Mouse (Mus musculus): ENCODE results near the gene Atg14. TPM values are rescaled to one million over a fixed set of nuclear protein-coding genes. Genes with fewer than 3 reads are reported as not detected.
"Not testable (repeated sequence)": the region's sequence is repeated elsewhere in the genome, so short reads cannot be mapped to it uniquely, and the experiment has no call there.

Atg14 gene
- polyA plus RNA-seq (2012; rRNA removed): 8.9 and 11.4 TPM in 2 replicates

DNA sequence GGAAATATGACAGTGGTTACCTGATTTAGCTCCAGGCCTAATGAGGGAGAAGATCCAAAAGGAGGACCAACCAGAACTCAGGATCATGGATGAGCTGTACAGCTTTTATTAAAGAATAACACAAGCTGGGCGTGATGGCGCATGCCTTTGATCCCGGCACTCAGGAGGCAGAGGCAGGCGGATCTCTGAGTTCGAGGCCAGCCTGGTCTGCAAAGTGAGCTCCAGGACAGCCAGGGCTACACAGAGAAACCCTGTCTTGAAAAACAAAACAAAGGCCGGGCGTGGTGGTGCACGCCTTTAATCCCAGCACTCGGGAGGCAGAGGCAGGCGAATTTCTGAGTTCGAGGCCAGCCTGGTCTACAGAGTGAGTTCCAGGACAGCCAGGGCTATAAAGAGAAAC lies at the start of gene Atg14:
TSS of gene Atg14 (minus strand) at position 101 of the 400 bp plus-strand sequence.
- not testable (repeated sequence) for DNase-seq; H3K4me1 ChIP-seq (ENCODE audit: control insufficient read depth, insufficient read depth, low read length); H3K4me3 ChIP-seq (replicated peaks; ENCODE audit: extremely low read depth, low read depth, low read length)
- WGBS: 89% methylated on average over 11 of the region's 11 CpGs

DNA sequence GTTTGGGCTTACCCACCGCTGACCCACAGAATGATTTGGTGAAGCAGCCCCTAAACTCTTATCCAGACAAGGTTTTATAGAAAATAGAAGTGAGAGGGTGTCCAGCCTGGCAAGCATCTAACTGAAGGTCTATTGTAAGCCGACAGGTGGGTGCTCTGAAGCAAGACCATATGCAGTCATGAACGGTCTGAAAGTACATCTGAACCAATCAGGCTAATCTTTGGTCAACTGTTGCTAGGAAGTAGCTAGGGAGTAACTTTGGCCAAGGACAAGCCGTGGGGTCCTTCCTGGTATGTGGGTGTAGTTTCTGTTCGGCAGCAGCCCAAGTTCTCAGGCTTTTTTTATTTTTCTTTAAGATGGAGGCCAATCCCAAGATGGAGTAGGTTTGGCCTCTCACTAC lies 48.4 kb upstream of the Atg14 start:
- Histone ChIP-seq H3K4me1 (ENCODE audit: control insufficient read depth, insufficient read depth, low read length) (no peaks in the 10 kb centered on the region), H3K4me3 (replicated peaks; ENCODE audit: extremely low read depth, low read depth, low read length) (no peak overlapping the region)
- no peak for TF ChIP-seq CTCF (IDR thresholded peaks at IDR 0.05; ENCODE audit: insufficient read depth, low read length)
- no peak for TF ChIP-seq POLR2A (IDR thresholded peaks at IDR 0.05; ENCODE audit: borderline replicate concordance, extremely low read depth, low read depth, low read length)
- 78% methylated on average over 5 of the region's 5 CpGs for WGBS
- no peak for DNase-seq

DNA sequence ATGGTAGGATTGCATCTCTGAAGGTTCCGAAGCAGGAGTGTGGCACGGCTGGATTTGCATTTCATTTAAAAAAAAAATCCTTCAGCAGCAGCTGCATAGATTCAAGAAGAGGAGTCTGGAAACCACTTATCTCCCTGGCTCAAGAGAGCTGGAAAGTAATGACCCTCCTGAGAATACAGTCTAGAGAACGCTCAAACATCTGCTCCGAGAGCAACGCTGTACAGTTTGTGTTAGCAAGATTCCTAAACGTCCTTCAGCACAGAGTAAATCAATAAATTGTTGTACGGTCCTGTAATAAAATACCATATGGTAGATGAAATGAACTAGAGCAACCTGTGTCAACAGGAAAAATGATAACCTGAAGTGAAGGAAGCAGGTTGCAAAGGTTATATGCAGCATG lies 42.8 kb upstream of the Atg14 start:
- Histone ChIP-seq H3K4me1 (ENCODE audit: control insufficient read depth, insufficient read depth, low read length) (no peaks in the 10 kb centered on the region), H3K4me3 (replicated peaks; ENCODE audit: extremely low read depth, low read depth, low read length) (no peak overlapping the region)
- 59% methylated on average over 7 of the region's 7 CpGs for WGBS
- no peak for DNase-seq
- TF ChIP-seq POLR2A (IDR thresholded peaks at IDR 0.05; ENCODE audit: borderline replicate concordance, extremely low read depth, low read depth, low read length) (no peak), CTCF (IDR thresholded peaks at IDR 0.05; ENCODE audit: insufficient read depth, low read length) (no peak)

DNA sequence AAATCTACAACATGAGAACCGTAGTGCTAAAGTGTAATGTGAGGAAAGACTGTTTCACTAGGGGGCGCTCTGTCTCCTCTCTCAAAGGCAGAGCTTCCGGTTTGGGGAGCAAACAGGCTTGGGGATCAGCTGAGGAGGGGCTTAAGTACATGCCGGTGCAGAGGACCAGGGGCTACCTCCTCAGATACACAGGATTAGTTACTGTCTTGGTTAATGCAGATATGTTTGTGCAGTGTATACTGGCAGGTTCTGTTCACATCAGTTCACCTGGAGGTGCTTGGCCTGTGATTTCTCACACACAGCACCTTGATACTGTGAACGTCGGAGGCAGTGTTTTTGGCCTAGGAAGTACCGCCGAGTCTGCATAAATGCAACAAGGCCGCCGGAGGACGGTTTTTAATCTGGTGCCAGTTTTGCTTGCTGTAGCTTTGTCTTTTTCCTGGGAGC lies 27.5 kb upstream of the Atg14 start:
- peak; percentile 62 for TF ChIP-seq CTCF (IDR thresholded peaks at IDR 0.05; ENCODE audit: insufficient read depth, low read length)
- TF ChIP-seq POLR2A (IDR thresholded peaks at IDR 0.05; ENCODE audit: borderline replicate concordance, extremely low read depth, low read depth, low read length): no peak
- H3K4me1 ChIP-seq (ENCODE audit: control insufficient read depth, insufficient read depth, low read length): no peaks in the 10 kb centered on the region
- H3K4me3 ChIP-seq (replicated peaks; ENCODE audit: extremely low read depth, low read depth, low read length): no peak overlapping the region
- WGBS: 25% methylated on average over 11 of the region's 11 CpGs
- peak; percentile 39 for DNase-seq

DNA sequence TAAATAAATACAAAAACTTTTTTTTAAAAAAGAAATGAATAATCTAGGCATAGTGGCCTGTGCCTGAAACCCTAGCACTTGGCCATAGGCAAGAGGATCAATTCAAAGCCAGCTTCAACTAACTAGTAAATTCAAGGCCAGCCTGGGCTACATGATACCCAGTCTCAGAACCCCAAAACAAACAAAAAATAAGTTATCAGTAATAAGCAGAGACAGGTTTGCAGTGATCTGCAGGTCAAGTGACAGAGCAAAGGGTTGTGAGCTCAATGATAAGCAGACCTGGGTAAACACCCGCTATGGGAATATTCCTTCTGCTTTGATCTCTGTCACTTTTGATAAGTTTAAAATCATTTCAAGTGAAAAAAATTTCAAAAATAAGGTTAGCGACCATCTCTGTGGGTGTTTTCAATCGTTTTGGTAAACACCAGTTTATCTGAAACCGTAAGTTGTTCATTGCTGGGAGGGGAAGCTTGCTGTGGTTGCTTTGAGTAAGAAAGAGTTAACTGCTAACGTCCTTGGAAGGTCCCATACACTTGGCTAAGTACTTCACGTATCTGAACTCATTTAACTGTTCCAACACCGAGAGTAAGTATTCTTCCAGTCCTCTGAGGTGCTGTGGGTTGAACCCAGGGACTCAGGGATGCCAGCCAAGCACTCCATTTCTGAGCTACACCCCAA lies 24.1 kb upstream of the Atg14 start:
- no peak for TF ChIP-seq CTCF (IDR thresholded peaks at IDR 0.05; ENCODE audit: insufficient read depth, low read length)
- TF ChIP-seq POLR2A (IDR thresholded peaks at IDR 0.05; ENCODE audit: borderline replicate concordance, extremely low read depth, low read depth, low read length): no peak
- H3K4me1 ChIP-seq (ENCODE audit: control insufficient read depth, insufficient read depth, low read length): no peaks in the 10 kb centered on the region
- WGBS: 38% methylated on average over 7 of the region's 7 CpGs
- H3K4me3 ChIP-seq (replicated peaks; ENCODE audit: extremely low read depth, low read depth, low read length): no peak overlapping the region
- DNase-seq: no peak

DNA sequence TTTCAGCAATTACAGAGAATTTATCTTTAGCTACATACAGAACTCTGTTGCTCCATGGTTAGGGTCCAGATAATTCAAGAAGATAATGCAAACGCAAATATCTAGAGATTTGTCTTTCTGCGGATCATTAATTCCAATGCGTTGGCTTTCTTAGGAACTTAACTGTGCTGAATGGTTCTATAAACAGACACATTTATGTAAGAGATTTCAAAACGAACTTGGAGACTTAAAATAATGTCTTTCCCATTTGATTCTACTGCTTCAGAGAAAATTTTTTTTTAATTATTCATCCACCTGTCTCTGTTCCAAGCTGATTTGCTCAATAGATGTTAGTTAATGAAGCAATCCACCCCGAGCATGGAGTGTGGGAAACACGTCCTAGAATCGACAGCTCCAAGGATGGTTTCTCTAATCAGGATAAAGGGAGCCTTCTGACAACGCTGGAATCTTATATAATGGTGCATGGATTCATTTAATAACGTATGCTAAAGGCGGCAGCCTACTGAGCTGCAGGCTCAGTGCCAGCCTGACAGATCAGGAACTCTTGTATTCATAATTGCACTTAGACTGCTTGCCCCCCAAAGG lies 20.0 kb upstream of the Atg14 start:
- no peak for DNase-seq
- 66% methylated on average over 10 of the region's 10 CpGs for WGBS
- TF ChIP-seq POLR2A (IDR thresholded peaks at IDR 0.05; ENCODE audit: borderline replicate concordance, extremely low read depth, low read depth, low read length) (no peak), CTCF (IDR thresholded peaks at IDR 0.05; ENCODE audit: insufficient read depth, low read length) (no peak)
- no peak overlapping the region for H3K4me3 ChIP-seq (replicated peaks; ENCODE audit: extremely low read depth, low read depth, low read length)
- no peaks in the 10 kb centered on the region for H3K4me1 ChIP-seq (ENCODE audit: control insufficient read depth, insufficient read depth, low read length)

DNA sequence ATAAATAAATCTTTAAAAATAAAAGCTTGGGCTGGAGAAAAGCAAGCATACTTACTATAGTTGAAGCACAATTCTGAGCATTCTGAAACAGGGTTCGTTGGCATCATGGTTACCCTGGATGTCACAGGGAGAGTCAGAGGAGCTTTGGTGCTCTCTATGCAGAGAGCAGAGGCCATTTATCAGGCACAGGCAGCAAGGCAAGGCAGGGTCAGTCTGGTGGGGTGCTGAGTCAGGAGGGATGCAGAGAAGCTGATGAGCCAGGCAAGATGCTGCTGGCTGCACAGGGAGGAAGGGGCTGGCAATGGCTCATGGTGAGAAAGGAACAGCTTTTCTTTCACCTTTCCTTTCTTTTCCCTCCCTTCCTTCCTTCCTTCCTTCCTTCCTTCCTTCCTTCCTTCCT lies 19.0 kb upstream of the Atg14 start:
- TF ChIP-seq CTCF (IDR thresholded peaks at IDR 0.05; ENCODE audit: insufficient read depth, low read length) (no peak), POLR2A (IDR thresholded peaks at IDR 0.05; ENCODE audit: borderline replicate concordance, extremely low read depth, low read depth, low read length) (no peak)
- H3K4me3 ChIP-seq (replicated peaks; ENCODE audit: extremely low read depth, low read depth, low read length): no peak overlapping the region
- DNase-seq: no peak
- no peaks in the 10 kb centered on the region for H3K4me1 ChIP-seq (ENCODE audit: control insufficient read depth, insufficient read depth, low read length)
- WGBS: 75% methylated on average over 1 of the region's 1 CpGs

DNA sequence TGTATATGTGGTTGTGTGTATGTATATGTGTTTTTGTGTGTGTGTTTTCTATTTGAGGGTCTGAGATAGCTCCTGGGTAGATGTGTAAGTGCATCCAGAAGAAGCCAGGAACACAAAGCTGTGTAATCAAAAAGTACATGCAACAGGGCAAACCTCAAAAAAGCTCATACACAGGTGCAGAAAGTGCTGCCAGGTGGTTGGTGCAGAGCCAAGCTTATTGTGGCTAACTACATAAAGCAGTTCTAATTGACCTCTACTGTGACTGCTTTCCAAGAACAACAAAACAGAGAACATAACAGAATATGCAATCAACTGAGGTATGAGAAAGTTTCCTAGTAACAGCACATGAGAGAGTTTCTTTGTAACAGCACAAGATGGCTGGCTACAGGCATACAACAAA lies 13.9 kb upstream of the Atg14 start:
- no peak for DNase-seq
- no peak for TF ChIP-seq CTCF (IDR thresholded peaks at IDR 0.05; ENCODE audit: insufficient read depth, low read length)
- no peak for TF ChIP-seq POLR2A (IDR thresholded peaks at IDR 0.05; ENCODE audit: borderline replicate concordance, extremely low read depth, low read depth, low read length)

DNA sequence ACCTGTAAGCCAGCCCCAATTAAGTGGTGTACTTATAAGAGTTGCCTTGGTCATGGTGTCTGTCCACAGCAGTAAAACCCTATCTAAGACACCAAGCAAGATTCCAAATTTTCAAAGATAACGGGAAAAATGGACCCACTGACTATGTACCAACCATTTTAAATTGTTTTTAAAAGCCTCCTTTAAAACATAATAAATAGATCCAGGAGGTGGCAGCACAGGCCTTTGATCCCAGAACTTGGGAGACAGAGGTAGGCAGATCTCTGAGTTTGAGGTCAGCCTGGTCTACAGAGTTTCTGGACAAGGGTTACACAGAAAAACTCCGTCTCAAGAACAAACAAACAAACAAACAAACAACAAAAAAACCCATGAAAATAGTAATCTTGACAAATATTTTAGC lies 11.2 kb upstream of the Atg14 start:
- no peaks in the 10 kb centered on the region for H3K4me1 ChIP-seq (ENCODE audit: control insufficient read depth, insufficient read depth, low read length)
- DNase-seq: no peak
- 0 out of 2 replicates have a peak, but pooled peaks have one; percentile 12 for TF ChIP-seq CTCF (IDR thresholded peaks at IDR 0.05; ENCODE audit: insufficient read depth, low read length)
- no peak for TF ChIP-seq POLR2A (IDR thresholded peaks at IDR 0.05; ENCODE audit: borderline replicate concordance, extremely low read depth, low read depth, low read length)
- no peak overlapping the region for H3K4me3 ChIP-seq (replicated peaks; ENCODE audit: extremely low read depth, low read depth, low read length)
- 40% methylated on average over 2 of the region's 2 CpGs for WGBS

More for the DNA sequence above, 13.9 kb upstream of the Atg14 start:
- Histone ChIP-seq H3K4me3 (replicated peaks; ENCODE audit: extremely low read depth, low read depth, low read length) (no peak overlapping the region), H3K4me1 (ENCODE audit: control insufficient read depth, insufficient read depth, low read length) (no peaks in the 10 kb centered on the region)

DNA sequence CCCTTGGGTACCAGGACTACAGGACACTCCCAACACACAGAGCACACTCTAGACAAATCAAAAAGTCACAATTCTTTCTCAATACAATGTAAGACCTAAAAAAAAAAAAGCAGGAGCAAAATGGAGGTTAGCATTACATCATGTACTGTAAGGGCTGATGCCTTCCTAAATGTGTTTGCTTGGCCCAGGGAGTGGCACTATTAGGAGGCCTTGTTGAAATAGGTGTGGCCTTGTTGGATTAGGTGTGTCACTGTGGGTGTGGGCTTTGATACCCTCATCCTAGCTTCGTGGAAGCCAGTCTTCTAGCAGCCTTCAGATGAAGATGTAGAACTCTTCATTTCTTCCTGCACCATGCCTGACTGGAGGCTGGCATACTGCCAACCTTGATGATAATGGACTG lies 10.8 kb upstream of the Atg14 start:
- Histone ChIP-seq H3K4me3 (replicated peaks; ENCODE audit: extremely low read depth, low read depth, low read length) (no peak overlapping the region), H3K4me1 (ENCODE audit: control insufficient read depth, insufficient read depth, low read length) (no peaks in the 10 kb centered on the region)
- no peak for DNase-seq
- 33% methylated on average over 1 of the region's 1 CpGs for WGBS
- no peak for TF ChIP-seq POLR2A (IDR thresholded peaks at IDR 0.05; ENCODE audit: borderline replicate concordance, extremely low read depth, low read depth, low read length)

Data from lung, adult 2 months (tissue).